Mouse (Mus musculus): ENCODE measurements around the gene Gm20388.

DNA sequence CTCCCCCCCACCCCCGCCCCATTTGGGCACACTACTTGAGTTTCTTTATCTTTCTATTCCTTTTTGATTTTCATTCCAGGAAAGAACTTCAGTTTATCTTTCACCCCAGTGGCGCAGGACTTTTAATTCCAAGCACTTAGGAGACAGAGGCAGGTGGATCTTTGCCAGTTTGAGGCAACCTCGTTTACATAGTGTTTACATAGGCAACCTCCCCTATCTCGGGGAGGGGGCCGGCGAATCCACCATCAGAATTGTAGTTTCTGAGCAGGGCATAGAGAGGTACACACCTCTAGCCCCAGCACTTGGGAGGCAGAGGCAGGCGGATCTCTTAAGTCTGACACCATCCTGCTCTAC lies 2041.0 kb downstream of the Gm20388 start:
- no peak for TF ChIP-seq CTCF (conservative IDR thresholded peaks at IDR 0.05; ENCODE audit: insufficient read depth, insufficient read length, low read depth, low read length)
- TF ChIP-seq POLR2A (IDR thresholded peaks at IDR 0.05; ENCODE audit: low read depth, low read length): no peak

All from kidney, adult 2 months (tissue).